Mouse (Mus musculus) central nervous system, embryonic 11.5 days (tissue): ENCODE measurements around the gene Olfr1042. TPM values are rescaled to one million over a fixed set of nuclear protein-coding genes. Genes with fewer than 3 reads are reported as not detected.

Experiments used
- polyA plus RNA-seq: library from polyadenylated mRNA; depleted of rRNA; stranded (reverse); fragments of >200 nt; gene quantifications from 2 replicates; pipeline ENCODE4 v1.2.3, GENCODE M21; 2012; rRNA removed

Olfr1042 gene
- polyA plus RNA-seq: not detected in 2 replicates

GRCm38 (mm10) chr2:86161738-86162137 is at the start of gene Olfr1042:
Gene Olfr1042, minus strand, starts transcription at chr2:86161838.

GRCm38 (mm10) chr2:86202909-86203308 is 41.3 kb upstream of the Olfr1042 start, which contains the start of gene Olfr1045:
Gene Olfr1045, minus strand, starts transcription at chr2:86203009.

GRCm38 (mm10) chr2:86185583-86185982 is 23.9 kb upstream of the Olfr1042 start, which contains the start of gene Olfr52:
Gene Olfr52, minus strand, starts transcription at chr2:86185683.

GRCm38 (mm10) chr2:86177720-86178119 is 16.1 kb upstream of the Olfr1042 start, which contains the start of gene Olfr1044:
Gene Olfr1044, minus strand, starts transcription at chr2:86177820.

GRCm38 (mm10) chr2:86167422-86167821 is 5.8 kb upstream of the Olfr1042 start, which contains the start of gene Olfr1043:
Gene Olfr1043, minus strand, starts transcription at chr2:86167522.

GRCm38 (mm10) chr2:86146632-86147031 is 15.0 kb downstream of the Olfr1042 start, which contains the start of gene Olfr1040:
Gene Olfr1040, minus strand, starts transcription at chr2:86146732.

GRCm38 (mm10) chr2:86135828-86136227 is 25.8 kb downstream of the Olfr1042 start, which contains the start of gene Olfr1039:
Gene Olfr1039, minus strand, starts transcription at chr2:86135928.

Other genes with a start within 250 kb of the Olfr1042 start
- gene Olfr1025-ps1, start 246.6 kb downstream of the Olfr1042 start, polyA plus RNA-seq: not detected in 2 replicates
- not detected in 2 replicates for gene Olfr1026, start 240.3 kb downstream of the Olfr1042 start, polyA plus RNA-seq
- not detected in 2 replicates for gene Olfr1028, start 211.4 kb downstream of the Olfr1042 start, polyA plus RNA-seq
- not detected in 2 replicates for gene Olfr1029, start 187.9 kb downstream of the Olfr1042 start, polyA plus RNA-seq
- not detected in 2 replicates for gene Olfr1030, start 182.6 kb downstream of the Olfr1042 start, polyA plus RNA-seq
- gene Olfr1031, start 171.5 kb downstream of the Olfr1042 start, polyA plus RNA-seq: not detected in 2 replicates
- gene Olfr1032, start 156.3 kb downstream of the Olfr1042 start, polyA plus RNA-seq: not detected in 2 replicates
- gene Olfr1033, start 141.2 kb downstream of the Olfr1042 start, polyA plus RNA-seq: 0.06 and 0.14 TPM in 2 replicates
- gene Olfr1034, start 116.0 kb downstream of the Olfr1042 start, polyA plus RNA-seq: 0.05 TPM in 1 of 2 replicates, not detected in the other
- not detected in 2 replicates for gene Olfr1036, start 87.8 kb downstream of the Olfr1042 start, polyA plus RNA-seq
- gene Olfr1037, start 74.5 kb downstream of the Olfr1042 start, polyA plus RNA-seq: not detected in 2 replicates
- not detected in 2 replicates for gene Olfr1039, start 25.9 kb downstream of the Olfr1042 start, polyA plus RNA-seq
- not detected in 2 replicates for gene Olfr1040, start 15.1 kb downstream of the Olfr1042 start, polyA plus RNA-seq
- not detected in 2 replicates for gene Olfr1043, start 5.7 kb upstream of the Olfr1042 start, polyA plus RNA-seq
- not detected in 2 replicates for gene Olfr1044, start 16.0 kb upstream of the Olfr1042 start, polyA plus RNA-seq
- not detected in 2 replicates for gene Olfr52, start 23.8 kb upstream of the Olfr1042 start, polyA plus RNA-seq
- gene Olfr1045, start 41.2 kb upstream of the Olfr1042 start, polyA plus RNA-seq: not detected in 2 replicates
- gene Olfr1046, start 57.5 kb upstream of the Olfr1042 start, polyA plus RNA-seq: not detected in 2 replicates
- gene Olfr1047, start 69.6 kb upstream of the Olfr1042 start, polyA plus RNA-seq: not detected in 2 replicates
- not detected in 2 replicates for gene Olfr1048, start 78.5 kb upstream of the Olfr1042 start, polyA plus RNA-seq
- not detected in 2 replicates for gene Olfr1049, start 96.5 kb upstream of the Olfr1042 start, polyA plus RNA-seq
- not detected in 2 replicates for gene Olfr1051, start 117.2 kb upstream of the Olfr1042 start, polyA plus RNA-seq
- gene Olfr1052, start 130.6 kb upstream of the Olfr1042 start, polyA plus RNA-seq: not detected in 2 replicates
- gene Olfr1053, start 153.4 kb upstream of the Olfr1042 start, polyA plus RNA-seq: not detected in 2 replicates
- not detected in 2 replicates for gene Olfr1054, start 173.6 kb upstream of the Olfr1042 start, polyA plus RNA-seq
- not detected in 2 replicates for gene Olfr1055, start 188.4 kb upstream of the Olfr1042 start, polyA plus RNA-seq
- gene Olfr1056, start 200.6 kb upstream of the Olfr1042 start, polyA plus RNA-seq: not detected in 2 replicates
- gene Olfr1057, start 216.6 kb upstream of the Olfr1042 start, polyA plus RNA-seq: not detected in 2 replicates
- gene Olfr1058, start 226.7 kb upstream of the Olfr1042 start, polyA plus RNA-seq: not detected in 2 replicates